Mouse (Mus musculus) stomach, embryonic 15.5 days (tissue): ENCODE results near the gene Cdk14. TPM values are rescaled to one million over a fixed set of nuclear protein-coding genes. Genes with fewer than 3 reads are reported as not detected.

ENCODE experiments used
- ATAC-seq: fragments of 200-750 bp; cut with Nextera tagmentation; 2 replicates; pipeline ENCODE4 v1.8.0; 2017; ENCODE audit warnings: low read depth, moderate number of reproducible peaks, moderate TSS enrichment; ENCODE audit not compliant: insufficient read depth, low FRiP score
- H3K27ac ChIP-seq: fragments of 300-500 bp; sonication (generic); 2 replicates; pipeline ENCODE4 v1.5.1; 2015; ENCODE audit warnings: mild to moderate bottlenecking, inconsistent platforms
- H3K27me3 ChIP-seq: fragments of 300-500 bp; sonication (generic); replicated peaks from 2 replicates; pipeline ENCODE4 v1.6.1; 2015; ENCODE audit warnings: inconsistent platforms
- H3K36me3 ChIP-seq: fragments of 300-500 bp; sonication (generic); 2 replicates; pipeline ENCODE4 v1.6.1; 2015; ENCODE audit warnings: inconsistent platforms
- H3K4me1 ChIP-seq: fragments of 300-500 bp; sonication (generic); 2 replicates; pipeline ENCODE4 v1.6.1; 2015; ENCODE audit warnings: inconsistent platforms
- H3K4me2 ChIP-seq: fragments of 300-500 bp; sonication (generic); 2 replicates; pipeline ENCODE4 v1.6.1; 2015; ENCODE audit warnings: mild to moderate bottlenecking, inconsistent platforms
- H3K4me3 ChIP-seq: fragments of 300-500 bp; sonication (generic); replicated peaks from 2 replicates; pipeline ENCODE4 v1.5.1; 2015; ENCODE audit warnings: inconsistent platforms
- H3K9ac ChIP-seq: fragments of 300-500 bp; sonication (generic); 2 replicates; pipeline ENCODE4 v1.6.1; 2015; ENCODE audit warnings: inconsistent platforms
- H3K9me3 ChIP-seq: fragments of 300-500 bp; sonication (generic); 2 replicates; pipeline ENCODE4 v1.6.1; 2016; ENCODE audit warnings: inconsistent platforms
- WGBS: fragments of 180-500 bp; shearing (Covaris S2); methylation state at CpG from one replicate; pipeline ENCODE4 v1.1.7; 2015; 5-methylcytosine and 5-hydroxymethylcytosine counted together
- polyA plus RNA-seq: library from polyadenylated mRNA; unstranded; fragments of >200 nt; fragmentation: Nextera tagmentation; extraction: Ambion mirVana; gene quantifications from 2 replicates; pipeline ENCODE4 v1.2.1, GENCODE M21; 2015

Gene Cdk14
- polyA plus RNA-seq, 1 experiment from 2014 or later = 18.1 TPM

GRCm38 (mm10) chr5:5033445-5033844 is 386.7 kb downstream of the Cdk14 start:
- no peak overlapping the region for H3K27ac ChIP-seq
- no peaks in the 10 kb centered on the region for H3K36me3 ChIP-seq
- H3K9ac ChIP-seq = no peak overlapping the region
- no peaks in the 10 kb centered on the region for H3K27me3 ChIP-seq
- H3K4me3 ChIP-seq = no peak overlapping the region
- H3K4me1 ChIP-seq = no peaks in the 10 kb centered on the region
- H3K4me2 ChIP-seq = no peak overlapping the region
- no peak for ATAC-seq
- H3K9me3 ChIP-seq = no peaks in the 10 kb centered on the region
- WGBS = 79% methylated on average over 5 of the region's 5 CpGs

- Histone ChIP-seq H3K27me3 (no peaks in the 10 kb centered on the region), H3K36me3 (no peaks in the 10 kb centered on the region), H3K9me3 (no peaks in the 10 kb centered on the region), H3K4me1 (no peaks in the 10 kb centered on the region), H3K9ac (no peak overlapping the region), H3K27ac (no peak overlapping the region), H3K4me3 (no peak overlapping the region), H3K4me2 (no peak overlapping the region)
- ATAC-seq = no peak
- 70% methylated on average over 6 of the region's 6 CpGs for WGBS
Measured at GRCm38 (mm10) chr5:5032847-5033246, 387.3 kb downstream of the Cdk14 start.

GRCm38 (mm10) chr5:5032446-5032845 is 387.7 kb downstream of the Cdk14 start:
- WGBS = 79% methylated on average over 11 of the region's 11 CpGs
- no peaks in the 10 kb centered on the region for H3K9me3 ChIP-seq
- no peaks in the 10 kb centered on the region for H3K27me3 ChIP-seq
- no peak for ATAC-seq
- H3K27ac ChIP-seq = no peak overlapping the region
- no peaks in the 10 kb centered on the region for H3K4me1 ChIP-seq
- no peak overlapping the region for H3K4me2 ChIP-seq
- no peak overlapping the region for H3K4me3 ChIP-seq
- no peak overlapping the region for H3K9ac ChIP-seq
- no peaks in the 10 kb centered on the region for H3K36me3 ChIP-seq

GRCm38 (mm10) chr5:5030431-5030830 is 389.7 kb downstream of the Cdk14 start:
- Histone ChIP-seq H3K9ac (no peak overlapping the region), H3K4me2 (no peak overlapping the region), H3K27me3 (no peaks in the 10 kb centered on the region), H3K9me3 (no peaks in the 10 kb centered on the region), H3K36me3 (no peaks in the 10 kb centered on the region), H3K4me1 (no peaks in the 10 kb centered on the region), H3K27ac (no peak overlapping the region), H3K4me3 (no peak overlapping the region)
- ATAC-seq = no peak
- WGBS = 71% methylated on average over 2 of the region's 2 CpGs

- no peak overlapping the region for H3K4me2 ChIP-seq
- no peak overlapping the region for H3K27ac ChIP-seq
- H3K4me1 ChIP-seq = no peaks in the 10 kb centered on the region
- ATAC-seq = no peak
- H3K4me3 ChIP-seq = no peak overlapping the region
- H3K36me3 ChIP-seq = no peaks in the 10 kb centered on the region
- no peak overlapping the region for H3K9ac ChIP-seq
- H3K9me3 ChIP-seq = no peaks in the 10 kb centered on the region
- WGBS = 90% methylated on average over 3 of the region's 3 CpGs
- no peaks in the 10 kb centered on the region for H3K27me3 ChIP-seq
Measured at GRCm38 (mm10) chr5:5018959-5019358, 401.2 kb downstream of the Cdk14 start.

- WGBS = 76% methylated on average over 2 of the region's 2 CpGs
- ATAC-seq = no peak
- H3K4me3 ChIP-seq = no peak overlapping the region
Measured at GRCm38 (mm10) chr5:5018242-5018641, 401.9 kb downstream of the Cdk14 start.

GRCm38 (mm10) chr5:5013783-5014182 is 406.3 kb downstream of the Cdk14 start:
- Histone ChIP-seq H3K9ac (no peak overlapping the region), H3K27me3 (no peaks in the 10 kb centered on the region), H3K4me3 (no peak overlapping the region), H3K9me3 (no peaks in the 10 kb centered on the region), H3K27ac (no peak overlapping the region), H3K4me1 (no peaks in the 10 kb centered on the region), H3K4me2 (no peak overlapping the region), H3K36me3 (no peaks in the 10 kb centered on the region)
- 83% methylated on average over 3 of the region's 3 CpGs for WGBS
- no peak for ATAC-seq

More at GRCm38 (mm10) chr5:5018242-5018641, 401.9 kb downstream of the Cdk14 start:
- Histone ChIP-seq H3K9me3 (no peaks in the 10 kb centered on the region), H3K36me3 (no peaks in the 10 kb centered on the region), H3K9ac (no peak overlapping the region), H3K4me1 (no peaks in the 10 kb centered on the region), H3K4me2 (no peak overlapping the region), H3K27me3 (no peaks in the 10 kb centered on the region), H3K27ac (no peak overlapping the region)

- ATAC-seq = no peak
- H3K4me2 ChIP-seq = no peak overlapping the region
- H3K9ac ChIP-seq = no peak overlapping the region
- no peaks in the 10 kb centered on the region for H3K36me3 ChIP-seq
- H3K9me3 ChIP-seq = no peaks in the 10 kb centered on the region
- H3K4me3 ChIP-seq = no peak overlapping the region
- no peaks in the 10 kb centered on the region for H3K27me3 ChIP-seq
- 74% methylated on average over 7 of the region's 7 CpGs for WGBS
- H3K4me1 ChIP-seq = no peaks in the 10 kb centered on the region
- no peak overlapping the region for H3K27ac ChIP-seq
Measured at GRCm38 (mm10) chr5:5012521-5013346, 407.4 kb downstream of the Cdk14 start.

- Histone ChIP-seq H3K4me1 (no peaks in the 10 kb centered on the region), H3K4me2 (no peak overlapping the region), H3K9ac (no peak overlapping the region), H3K27ac (no peak overlapping the region), H3K27me3 (no peaks in the 10 kb centered on the region), H3K36me3 (no peaks in the 10 kb centered on the region), H3K4me3 (no peak overlapping the region), H3K9me3 (no peaks in the 10 kb centered on the region)
- 81% methylated on average over 4 of the region's 4 CpGs for WGBS
- ATAC-seq = no peak
Measured at GRCm38 (mm10) chr5:5008153-5008745, 411.9 kb downstream of the Cdk14 start.

GRCm38 (mm10) chr5:5007489-5008152 is 412.5 kb downstream of the Cdk14 start:
- H3K27ac ChIP-seq = no peak overlapping the region
- H3K4me3 ChIP-seq = no peak overlapping the region
- no peak overlapping the region for H3K9ac ChIP-seq
- H3K4me2 ChIP-seq = no peak overlapping the region
- H3K36me3 ChIP-seq = no peaks in the 10 kb centered on the region
- H3K4me1 ChIP-seq = no peaks in the 10 kb centered on the region
- WGBS = 82% methylated on average over 15 of the region's 15 CpGs
- H3K27me3 ChIP-seq = no peaks in the 10 kb centered on the region
- no peaks in the 10 kb centered on the region for H3K9me3 ChIP-seq
- ATAC-seq = no peak

GRCm38 (mm10) chr5:5005633-5006032 is 414.5 kb downstream of the Cdk14 start:
- Histone ChIP-seq H3K9ac (no peak overlapping the region), H3K27me3 (no peaks in the 10 kb centered on the region), H3K4me1 (no peaks in the 10 kb centered on the region), H3K9me3 (no peaks in the 10 kb centered on the region), H3K4me2 (no peak overlapping the region), H3K27ac (no peak overlapping the region), H3K4me3 (no peak overlapping the region), H3K36me3 (no peaks in the 10 kb centered on the region)
- no peak for ATAC-seq
- WGBS = 77% methylated on average over 1 of the region's 1 CpGs

GRCm38 (mm10) chr5:5004740-5005139 is 415.4 kb downstream of the Cdk14 start:
- H3K9me3 ChIP-seq = no peaks in the 10 kb centered on the region
- no peak for ATAC-seq
- 97% methylated on average over 2 of the region's 2 CpGs for WGBS
- H3K27me3 ChIP-seq = no peaks in the 10 kb centered on the region
- no peak overlapping the region for H3K4me2 ChIP-seq
- H3K9ac ChIP-seq = no peak overlapping the region
- no peak overlapping the region for H3K4me3 ChIP-seq
- no peaks in the 10 kb centered on the region for H3K4me1 ChIP-seq
- H3K36me3 ChIP-seq = no peaks in the 10 kb centered on the region
- no peak overlapping the region for H3K27ac ChIP-seq
